Mouse (Mus musculus) layer of hippocampus, adult 11-12 months (tissue): ENCODE measurements at regions not wholly inside any gene's neighbourhood (a gene's known extent, or its start where the extent isn't known, plus 50 kb on each side); places are given as distances from the start of the nearest gene placed in this dataset.
A peak's percentile ranks its signal among the peaks of the same experiment; 100 is the strongest.

Experiments used
- DNase-seq: peaks from one replicate; pipeline ENCODE4 v3.0.0; 2022; ENCODE audit warnings: low spot score

GRCm38 (mm10) chr15:85660528-85661392 lies 74.0 kb upstream of the Ppara start:
- no peak for DNase-seq

- DNase-seq: no peak
These were observed 73.4 kb upstream of the Ppara start for GRCm38 (mm10) chr15:85661393-85661690.

- no peak for DNase-seq
These were observed 73.0 kb upstream of the Ppara start for GRCm38 (mm10) chr15:85661771-85662170.

- DNase-seq: no peak
These were observed 72.5 kb upstream of the Ppara start for GRCm38 (mm10) chr15:85662271-85662670.

GRCm38 (mm10) chr15:85662673-85663072 lies 72.1 kb upstream of the Ppara start:
- DNase-seq: no peak

- DNase-seq: peak; percentile 8
These were observed 70.9 kb upstream of the Ppara start for GRCm38 (mm10) chr15:85663757-85664431.

GRCm38 (mm10) chr15:85664432-85664828 lies 70.4 kb upstream of the Ppara start:
- DNase-seq: no peak

- DNase-seq: no peak
These were observed 69.5 kb upstream of the Ppara start for GRCm38 (mm10) chr15:85665181-85665821.

GRCm38 (mm10) chr15:85666496-85666895 lies 68.3 kb upstream of the Ppara start:
- DNase-seq: no peak

GRCm38 (mm10) chr15:85667381-85667791 lies 67.4 kb upstream of the Ppara start:
- DNase-seq: no peak

GRCm38 (mm10) chr15:85667906-85668590 lies 66.7 kb upstream of the Ppara start:
- DNase-seq: no peak

- no peak for DNase-seq
These were observed 65.7 kb upstream of the Ppara start for GRCm38 (mm10) chr15:85668871-85669651.

- DNase-seq: peak; percentile 83
These were observed 65.1 kb upstream of the Ppara start for GRCm38 (mm10) chr15:85669652-85670175.

- DNase-seq: peak; percentile 78
These were observed 64.5 kb upstream of the Ppara start for GRCm38 (mm10) chr15:85670176-85670788.

GRCm38 (mm10) chr15:85670789-85671700 lies 63.7 kb upstream of the Ppara start:
- DNase-seq: peak; percentile 88

GRCm38 (mm10) chr15:85671701-85672191 lies 63.0 kb upstream of the Ppara start:
- no peak for DNase-seq

- DNase-seq: no peak
These were observed 62.4 kb upstream of the Ppara start for GRCm38 (mm10) chr15:85672376-85672775.

GRCm38 (mm10) chr15:85672931-85673330 lies 61.9 kb upstream of the Ppara start:
- no peak for DNase-seq

- DNase-seq: no peak
These were observed 61.3 kb upstream of the Ppara start for GRCm38 (mm10) chr15:85673506-85673905.
